Mouse (Mus musculus): ENCODE data around the gene Ptx4. TPM values are rescaled to one million over a fixed set of nuclear protein-coding genes. Genes with fewer than 3 reads are reported as not detected.
A peak's percentile ranks its signal among the peaks of the same experiment; 100 is the strongest.

Ptx4 gene
- polyA plus RNA-seq, 1 experiment, result not detected

DNA sequence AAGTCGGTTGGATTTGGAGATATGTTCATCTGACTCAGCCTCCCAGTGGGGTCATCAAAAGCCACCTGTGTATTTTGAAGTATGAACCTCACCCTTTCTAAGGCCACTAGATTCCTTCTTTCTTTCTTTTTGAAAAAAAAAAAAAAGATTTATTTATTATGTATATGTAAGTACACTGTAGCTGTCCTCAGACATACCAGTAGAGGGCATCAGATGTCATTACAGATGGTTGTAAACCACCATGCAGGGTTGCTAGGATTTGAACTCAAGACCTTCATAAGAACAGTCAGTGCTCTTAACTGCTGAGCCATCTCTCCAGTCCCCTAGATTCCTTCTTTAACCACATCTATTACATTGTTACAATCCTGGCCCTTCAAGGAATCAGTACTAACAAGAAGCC is 9.5 kb downstream of the Ptx4 start:
- DNase-seq, result no peak
- Histone ChIP-seq H3K4me3 (replicated peaks; ENCODE audit: extremely low read depth, low read depth, low read length) (no peak overlapping the region), H3K4me1 (ENCODE audit: control insufficient read depth, insufficient read depth, low read length) (peaks cover 8% of the 10 kb centered on the region; the same call in 1 of the 2 replicates)
- TF ChIP-seq POLR2A (IDR thresholded peaks at IDR 0.05; ENCODE audit: borderline replicate concordance, extremely low read depth, low read depth, low read length) (no peak), CTCF (IDR thresholded peaks at IDR 0.05; ENCODE audit: insufficient read depth, low read length) (no peak)
- WGBS, result 83% methylated on average over 1 of the region's 1 CpGs

DNA sequence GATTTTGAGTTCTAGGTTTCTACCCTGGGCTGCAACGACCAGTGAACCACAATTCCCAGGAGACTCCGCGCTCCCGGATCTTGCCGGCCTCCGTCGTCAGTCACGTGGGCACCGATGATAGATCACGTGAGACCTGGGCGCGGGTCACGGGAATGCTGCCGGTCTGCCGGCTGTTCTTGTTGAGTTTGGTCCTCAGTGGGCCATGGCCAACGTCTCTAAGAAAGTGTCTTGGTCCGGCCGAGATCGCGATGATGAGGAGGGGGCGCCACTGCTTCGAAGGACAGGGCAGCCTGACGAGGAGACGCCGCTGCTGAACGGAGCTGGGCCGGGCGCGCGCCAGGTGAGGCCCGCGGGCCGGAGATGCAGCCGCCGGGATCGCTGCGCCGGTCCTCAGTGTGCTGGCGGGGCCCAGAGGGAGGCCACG is 12.7 kb downstream of the Ptx4 start, which contains the start of gene Clcn7:
Clcn7 (plus strand) TSS at position 117 of the 424 bp plus-strand sequence.
- TF ChIP-seq CTCF (IDR thresholded peaks at IDR 0.05; ENCODE audit: insufficient read depth, low read length) (no peak), POLR2A (IDR thresholded peaks at IDR 0.05; ENCODE audit: borderline replicate concordance, extremely low read depth, low read depth, low read length) (peak; percentile 80; the same call in 1 of the 2 replicates)
- WGBS, result under 1% methylated on average over 40 of the region's 40 CpGs
- peak; percentile 91 for DNase-seq
- Histone ChIP-seq H3K4me3 (replicated peaks; ENCODE audit: extremely low read depth, low read depth, low read length) (peak within 1 kb of the TSS; percentile 75), H3K4me1 (ENCODE audit: control insufficient read depth, insufficient read depth, low read length) (peaks cover 8% of the 10 kb centered on the region; the same call in 1 of the 2 replicates)

DNA sequence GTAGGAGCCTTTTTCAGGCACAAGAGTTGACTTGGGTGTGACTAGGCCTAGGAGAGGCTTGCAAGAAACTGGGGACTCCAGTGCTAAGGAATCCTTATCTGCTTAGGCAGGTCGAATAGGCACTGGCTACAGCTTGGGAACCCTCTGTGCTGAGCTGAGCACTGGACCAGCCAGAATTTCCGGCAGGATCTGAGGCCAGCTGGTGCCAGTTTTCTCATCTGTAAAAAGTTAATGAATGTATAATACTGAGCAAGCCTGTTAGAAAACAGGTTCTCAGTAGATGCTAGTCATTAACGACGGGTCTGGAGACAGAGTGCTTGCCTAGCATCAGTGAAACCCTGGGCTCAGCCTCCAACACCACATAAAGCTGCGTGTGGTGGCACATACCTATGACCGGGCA is 15.1 kb downstream of the Ptx4 start:
- 86% methylated on average over 6 of the region's 6 CpGs for WGBS
- TF ChIP-seq POLR2A (IDR thresholded peaks at IDR 0.05; ENCODE audit: borderline replicate concordance, extremely low read depth, low read depth, low read length), result no peak
- TF ChIP-seq CTCF (IDR thresholded peaks at IDR 0.05; ENCODE audit: insufficient read depth, low read length), result no peak
- Histone ChIP-seq H3K4me3 (replicated peaks; ENCODE audit: extremely low read depth, low read depth, low read length) (no peak overlapping the region), H3K4me1 (ENCODE audit: control insufficient read depth, insufficient read depth, low read length) (peaks cover 8% of the 10 kb centered on the region; the same call in 1 of the 2 replicates)
- DNase-seq, result no peak

DNA sequence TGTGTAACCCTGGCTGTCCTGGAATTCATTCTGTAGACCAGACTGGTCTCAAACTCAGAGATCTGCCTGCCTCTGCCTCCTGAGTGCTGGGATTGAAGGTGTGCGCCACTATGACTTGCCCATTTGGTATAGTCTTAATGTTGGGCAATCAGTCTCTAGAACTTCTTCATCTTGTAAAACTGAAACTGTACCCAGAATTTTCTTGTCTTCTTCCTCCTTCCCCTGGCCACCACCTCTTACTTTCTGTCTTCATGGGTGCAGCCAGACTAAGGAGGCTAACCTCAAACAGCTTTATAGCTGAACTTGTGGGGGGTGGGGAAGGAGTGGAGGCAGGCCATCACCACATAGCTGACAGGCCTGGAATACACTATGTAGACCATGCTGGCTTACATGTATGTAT is 18.2 kb downstream of the Ptx4 start:
- no peak for TF ChIP-seq CTCF (IDR thresholded peaks at IDR 0.05; ENCODE audit: insufficient read depth, low read length)
- TF ChIP-seq POLR2A (IDR thresholded peaks at IDR 0.05; ENCODE audit: borderline replicate concordance, extremely low read depth, low read depth, low read length), result no peak
- Histone ChIP-seq H3K4me3 (replicated peaks; ENCODE audit: extremely low read depth, low read depth, low read length) (no peak overlapping the region), H3K4me1 (ENCODE audit: control insufficient read depth, insufficient read depth, low read length) (peaks cover 8% of the 10 kb centered on the region; the same call in 1 of the 2 replicates)
- 97% methylated on average over 1 of the region's 1 CpGs for WGBS
- DNase-seq, result no peak

DNA sequence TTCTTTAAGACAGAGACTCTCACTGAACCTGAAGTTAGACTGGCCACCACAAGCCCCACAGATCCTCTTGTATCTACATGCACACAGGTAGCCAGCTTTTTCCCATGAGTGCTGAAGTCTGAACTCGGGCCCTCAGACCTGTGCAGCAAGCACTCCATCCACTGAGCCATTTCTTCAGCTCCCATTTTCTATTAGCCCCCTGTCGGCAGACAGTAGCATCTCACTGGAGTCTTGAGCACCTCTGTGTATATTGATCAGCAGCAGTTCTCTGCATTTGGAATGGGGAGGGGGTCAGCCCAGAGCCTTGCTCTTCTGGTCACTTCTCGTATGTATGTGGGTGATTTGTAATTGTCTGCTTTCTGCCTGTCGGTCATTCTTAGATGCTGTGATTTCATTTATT is 19.4 kb downstream of the Ptx4 start:
- no peak for DNase-seq
- TF ChIP-seq CTCF (IDR thresholded peaks at IDR 0.05; ENCODE audit: insufficient read depth, low read length) (0 out of 2 replicates have a peak, but pooled peaks have one; percentile 4), POLR2A (IDR thresholded peaks at IDR 0.05; ENCODE audit: borderline replicate concordance, extremely low read depth, low read depth, low read length) (no peak)
- Histone ChIP-seq H3K4me3 (replicated peaks; ENCODE audit: extremely low read depth, low read depth, low read length) (no peak overlapping the region), H3K4me1 (ENCODE audit: control insufficient read depth, insufficient read depth, low read length) (no peaks in the 10 kb centered on the region; the same call in 1 of the 2 replicates)
- 63% methylated on average over 4 of the region's 4 CpGs for WGBS

DNA sequence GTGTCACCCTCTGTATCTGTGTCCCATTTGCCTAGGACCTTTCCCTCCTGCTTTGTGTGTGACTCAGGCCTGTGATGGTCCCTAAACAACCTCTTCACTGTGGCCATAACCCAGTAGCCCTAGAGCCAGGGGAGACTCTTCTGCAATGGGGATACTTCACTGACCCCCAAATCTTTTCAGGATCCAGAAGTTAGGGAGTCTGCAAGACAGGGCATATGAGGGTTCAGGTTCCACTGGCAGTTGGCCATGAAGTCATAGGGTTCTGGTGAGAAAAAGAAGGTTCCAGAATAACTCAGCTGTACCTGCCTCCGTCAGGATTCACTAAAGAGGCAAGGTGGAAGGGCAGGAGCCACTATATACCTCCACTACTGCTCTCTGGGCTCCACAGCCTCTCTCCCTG is 41.6 kb downstream of the Ptx4 start, which contains the start of gene Ccdc154:
Ccdc154 (plus strand) TSS at position 301 of the 400 bp plus-strand sequence.
- WGBS, result 79% methylated on average over 1 of the region's 1 CpGs

DNA sequence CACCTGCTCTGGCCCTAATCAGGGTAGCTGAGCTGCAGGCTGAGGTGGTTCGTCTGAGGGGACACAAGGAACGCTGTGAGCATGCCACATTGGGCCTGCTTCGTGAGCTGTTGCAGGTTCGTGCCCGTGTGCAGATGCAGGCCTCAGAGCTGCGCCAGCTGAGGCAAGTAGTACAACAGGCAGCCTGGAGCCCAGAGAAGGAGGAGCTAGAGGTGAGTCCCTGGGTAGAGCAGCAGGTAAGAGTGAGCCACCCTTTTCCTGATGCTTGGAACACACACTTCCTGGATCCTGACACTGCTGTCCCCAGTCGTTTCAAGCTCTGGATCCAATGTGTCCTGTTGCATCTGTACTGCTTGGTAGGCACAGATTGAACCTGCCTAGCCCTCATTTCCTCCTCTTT is 42.8 kb downstream of the Ptx4 start:
- TF ChIP-seq POLR2A (IDR thresholded peaks at IDR 0.05; ENCODE audit: borderline replicate concordance, extremely low read depth, low read depth, low read length), result no peak
- TF ChIP-seq CTCF (IDR thresholded peaks at IDR 0.05; ENCODE audit: insufficient read depth, low read length), result no peak
- WGBS, result 67% methylated on average over 7 of the region's 7 CpGs
- no peak for DNase-seq
- no peak overlapping the region for H3K4me3 ChIP-seq (replicated peaks; ENCODE audit: extremely low read depth, low read depth, low read length)
- no peaks in the 10 kb centered on the region for H3K4me1 ChIP-seq (ENCODE audit: control insufficient read depth, insufficient read depth, low read length)

More for the DNA sequence above, 41.6 kb downstream of the Ptx4 start, which contains the start of gene Ccdc154:
- Histone ChIP-seq H3K4me1 (ENCODE audit: control insufficient read depth, insufficient read depth, low read length) (no peaks in the 10 kb centered on the region), H3K4me3 (replicated peaks; ENCODE audit: extremely low read depth, low read depth, low read length) (no peak within 1 kb of the TSS)
- TF ChIP-seq CTCF (IDR thresholded peaks at IDR 0.05; ENCODE audit: insufficient read depth, low read length) (no peak), POLR2A (IDR thresholded peaks at IDR 0.05; ENCODE audit: borderline replicate concordance, extremely low read depth, low read depth, low read length) (no peak)
- no peak for DNase-seq

DNA sequence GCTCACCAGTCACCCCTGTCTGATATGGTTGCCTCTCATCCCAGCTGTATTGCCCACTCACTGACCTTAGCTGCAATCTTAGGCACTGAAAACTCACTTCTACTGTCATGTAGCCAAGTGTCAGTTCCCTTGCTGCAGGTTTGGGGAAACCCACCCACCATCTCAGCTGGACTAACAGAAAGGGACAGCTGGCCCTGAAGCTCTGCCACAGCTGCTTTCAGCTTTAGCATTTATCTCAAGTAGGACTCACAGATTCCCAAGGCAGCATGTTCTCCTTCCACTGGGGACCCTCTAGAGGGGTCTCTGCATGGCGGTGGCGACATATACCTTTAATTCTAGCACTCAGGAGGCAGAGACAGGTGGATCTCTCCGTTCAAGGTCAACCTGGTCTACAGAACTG is 44.2 kb downstream of the Ptx4 start:
- TF ChIP-seq POLR2A (IDR thresholded peaks at IDR 0.05; ENCODE audit: borderline replicate concordance, extremely low read depth, low read depth, low read length) (no peak), CTCF (IDR thresholded peaks at IDR 0.05; ENCODE audit: insufficient read depth, low read length) (no peak)

DNA sequence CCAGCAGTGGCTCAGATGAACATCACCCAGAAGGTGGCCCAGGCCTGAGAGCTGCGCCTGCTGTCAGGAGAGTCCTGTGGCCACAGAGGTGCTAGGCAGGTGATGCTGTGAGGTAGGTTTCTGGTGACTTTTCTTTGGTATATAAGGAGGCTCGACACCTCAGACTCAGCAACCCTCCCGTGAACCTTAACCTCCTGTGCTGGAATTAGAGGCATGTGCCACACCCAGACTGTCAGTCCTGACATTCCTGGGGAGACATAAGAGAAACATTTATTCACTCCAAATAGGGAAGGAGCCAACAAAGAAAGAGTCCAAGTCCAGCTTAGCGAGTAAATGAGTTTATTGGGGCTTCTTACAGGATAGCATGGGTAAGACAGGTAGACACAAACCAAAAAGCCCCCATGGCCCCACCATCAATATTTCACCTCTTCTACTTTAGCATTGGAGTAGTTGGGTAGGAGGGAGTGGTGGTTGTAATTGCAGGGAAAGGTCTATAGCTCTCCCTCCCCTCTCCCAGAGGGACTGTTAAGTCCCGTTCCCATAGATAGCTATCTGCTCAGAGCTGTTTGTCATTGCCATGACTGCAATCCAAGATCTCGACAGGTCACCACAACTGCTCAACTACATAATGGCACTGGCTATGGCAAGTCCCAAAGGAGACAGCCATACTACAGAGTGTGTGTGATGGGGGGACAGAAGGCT is 45.6 kb downstream of the Ptx4 start:
- 35% methylated on average over 6 of the region's 6 CpGs for WGBS
- Histone ChIP-seq H3K4me1 (ENCODE audit: control insufficient read depth, insufficient read depth, low read length) (no peaks in the 10 kb centered on the region), H3K4me3 (replicated peaks; ENCODE audit: extremely low read depth, low read depth, low read length) (no peak overlapping the region)
- no peak for DNase-seq
- TF ChIP-seq POLR2A (IDR thresholded peaks at IDR 0.05; ENCODE audit: borderline replicate concordance, extremely low read depth, low read depth, low read length), result no peak
- no peak for TF ChIP-seq CTCF (IDR thresholded peaks at IDR 0.05; ENCODE audit: insufficient read depth, low read length)

More for the DNA sequence above, 44.2 kb downstream of the Ptx4 start:
- Histone ChIP-seq H3K4me1 (ENCODE audit: control insufficient read depth, insufficient read depth, low read length) (no peaks in the 10 kb centered on the region), H3K4me3 (replicated peaks; ENCODE audit: extremely low read depth, low read depth, low read length) (no peak overlapping the region)
- no peak for DNase-seq
- WGBS, result 92% methylated on average over 3 of the region's 3 CpGs

DNA sequence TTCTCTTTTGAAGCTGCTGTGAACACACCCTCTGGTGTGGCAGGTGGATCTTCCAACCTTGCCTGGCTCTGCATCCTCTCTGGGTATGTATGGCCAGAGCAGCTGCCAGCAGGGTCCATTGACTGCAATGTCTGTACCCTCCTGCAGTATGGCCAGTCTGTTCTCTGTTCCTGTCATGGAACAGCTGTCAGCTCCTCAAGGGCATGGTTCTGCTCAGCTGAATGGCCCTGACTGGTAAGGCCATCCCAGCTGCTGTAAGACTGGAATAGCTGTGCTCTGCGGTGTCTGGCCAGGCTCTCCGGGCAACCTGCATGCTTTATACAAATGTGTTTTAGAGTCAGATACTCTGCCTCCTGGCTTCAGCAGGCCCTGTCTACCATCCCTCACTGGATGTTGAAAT is 49.1 kb downstream of the Ptx4 start:
- TF ChIP-seq CTCF (IDR thresholded peaks at IDR 0.05; ENCODE audit: insufficient read depth, low read length) (no peak), POLR2A (IDR thresholded peaks at IDR 0.05; ENCODE audit: borderline replicate concordance, extremely low read depth, low read depth, low read length) (no peak)
- DNase-seq, result no peak
- WGBS, result 96% methylated on average over 2 of the region's 2 CpGs
- H3K4me3 ChIP-seq (replicated peaks; ENCODE audit: extremely low read depth, low read depth, low read length), result no peak overlapping the region
- no peaks in the 10 kb centered on the region for H3K4me1 ChIP-seq (ENCODE audit: control insufficient read depth, insufficient read depth, low read length)

Measured in lung, adult 2 months (tissue).